Mouse (Mus musculus): Measurements from ENCODE around the gene Plpp3.
"Not testable (repeated sequence)": the region's sequence is repeated elsewhere in the genome, so short reads cannot be mapped to it uniquely, and the experiment has no call there.

Plpp3 gene

DNA sequence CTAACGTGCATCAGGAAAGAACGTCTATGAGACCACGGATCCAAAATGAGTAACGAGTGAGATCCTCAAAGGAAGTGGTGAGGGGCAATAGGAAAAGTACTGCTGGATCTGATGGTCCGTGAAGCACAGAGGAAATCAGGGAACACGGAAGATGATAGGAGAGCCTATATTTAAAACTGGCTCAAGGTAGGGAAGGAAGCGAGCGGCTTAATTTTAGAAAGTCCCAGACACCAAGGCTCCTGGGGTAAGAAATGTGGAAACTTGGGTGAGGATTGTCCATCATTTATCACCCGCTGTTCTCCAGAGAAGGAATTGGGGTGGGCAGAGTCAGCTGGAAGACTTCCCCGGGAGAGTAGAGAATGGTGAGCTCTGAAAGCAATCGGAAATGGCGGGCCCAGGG lies 105.2 kb downstream of the Plpp3 start:
- DNase-seq = no peak

DNA sequence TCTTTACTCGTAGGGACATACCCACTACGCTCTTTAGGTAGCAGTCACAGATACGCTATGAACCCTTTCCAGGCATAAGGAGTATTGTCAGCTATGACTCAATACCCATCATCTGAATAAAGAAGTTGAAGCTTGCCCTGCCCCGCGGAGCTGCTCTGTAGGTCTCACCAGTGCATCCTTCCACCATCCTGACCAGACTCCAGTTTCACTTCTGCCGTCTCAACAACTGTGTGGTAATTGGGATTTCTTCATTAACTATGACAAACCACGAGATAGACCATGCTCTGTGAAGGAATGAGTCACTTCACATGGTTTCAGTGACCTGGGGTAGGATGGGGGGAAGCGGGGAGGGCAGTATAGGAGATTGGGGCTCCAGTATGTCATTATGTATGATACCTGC lies 106.5 kb downstream of the Plpp3 start:
- no peak for DNase-seq

DNA sequence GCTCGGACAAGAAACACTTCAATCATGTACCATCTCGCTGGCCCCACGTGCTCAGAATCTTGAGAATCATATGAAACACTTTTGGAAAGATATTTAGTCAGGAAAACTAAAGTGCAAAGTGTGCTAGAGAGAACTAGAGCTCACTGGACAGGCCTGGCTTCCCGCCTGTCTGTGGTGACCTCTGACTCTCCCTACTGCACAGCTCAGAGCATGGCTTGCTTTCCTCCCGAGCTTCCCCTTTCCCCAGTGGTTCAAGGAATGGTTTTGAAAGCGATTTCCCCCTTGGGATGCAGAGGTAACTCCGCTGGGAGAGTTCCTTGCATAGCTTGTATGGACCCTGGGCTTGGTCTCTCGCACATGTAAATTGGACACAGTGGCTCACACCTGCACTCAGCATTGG lies 107.9 kb downstream of the Plpp3 start:
- no peak for DNase-seq

DNA sequence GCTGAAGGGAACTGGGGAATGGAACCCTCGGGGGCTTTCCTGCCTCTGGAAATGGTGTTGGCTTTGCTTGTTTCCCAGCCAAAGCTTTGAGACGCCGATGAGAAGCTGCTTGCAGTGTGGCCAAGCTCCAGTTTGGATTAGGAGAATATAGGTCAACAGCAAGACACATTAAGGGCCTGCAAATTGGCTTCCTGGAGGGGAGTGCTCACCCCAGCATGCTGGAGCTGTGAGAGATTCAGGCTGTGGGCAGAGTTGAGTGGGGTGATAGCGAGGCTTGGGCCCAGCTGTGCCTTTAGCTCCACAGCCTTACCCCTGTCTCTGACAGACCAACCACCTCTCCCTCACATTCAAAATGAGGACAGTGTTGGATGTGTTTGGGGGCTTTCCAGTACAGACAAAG lies 108.5 kb downstream of the Plpp3 start:
- no peak for DNase-seq

DNA sequence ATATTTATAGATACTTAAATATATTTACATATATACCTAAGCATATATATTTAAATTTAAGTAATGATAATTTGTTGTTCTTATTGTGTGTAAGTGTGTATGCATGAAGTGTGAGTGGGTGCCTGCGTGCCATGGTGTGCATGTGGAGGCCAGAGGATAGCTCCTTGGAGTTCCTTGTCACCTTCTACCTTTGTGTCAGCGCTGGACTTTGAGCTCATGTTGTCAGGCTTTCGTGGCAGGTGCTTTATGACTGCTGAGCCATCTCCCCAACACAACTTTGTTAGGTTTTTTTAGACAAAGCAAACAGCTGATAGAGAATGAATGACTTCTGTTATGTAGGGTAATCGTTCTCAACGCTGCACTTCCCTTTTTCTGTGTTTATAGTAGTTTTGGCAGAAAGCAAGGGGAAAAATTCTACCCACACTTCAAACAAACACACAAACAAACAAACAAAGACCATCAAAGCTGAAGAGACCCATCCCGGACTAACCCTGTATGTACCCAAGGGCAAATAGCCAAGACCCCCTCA lies 111.1 kb downstream of the Plpp3 start:
- no peak for DNase-seq

DNA sequence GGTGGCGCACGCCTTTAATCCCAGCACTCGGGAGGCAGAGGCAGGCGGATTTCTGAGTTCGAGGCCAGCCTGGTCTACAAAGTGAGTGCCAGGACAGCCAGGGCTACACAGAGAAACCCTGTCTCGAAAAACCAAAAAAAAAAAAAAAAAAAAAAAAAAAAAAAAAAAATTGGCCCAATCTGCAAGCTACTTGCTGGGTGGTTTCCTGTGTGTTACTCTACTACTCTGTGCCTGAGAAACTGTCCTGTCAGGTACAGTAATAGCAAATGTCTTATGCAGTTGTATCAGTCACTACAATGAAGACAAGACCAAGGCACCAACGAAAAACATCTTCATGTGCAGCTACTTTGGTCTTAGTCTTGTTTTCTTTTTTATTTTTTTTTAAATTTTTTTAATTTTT lies 112.3 kb downstream of the Plpp3 start:
- DNase-seq = not testable (repeated sequence)

DNA sequence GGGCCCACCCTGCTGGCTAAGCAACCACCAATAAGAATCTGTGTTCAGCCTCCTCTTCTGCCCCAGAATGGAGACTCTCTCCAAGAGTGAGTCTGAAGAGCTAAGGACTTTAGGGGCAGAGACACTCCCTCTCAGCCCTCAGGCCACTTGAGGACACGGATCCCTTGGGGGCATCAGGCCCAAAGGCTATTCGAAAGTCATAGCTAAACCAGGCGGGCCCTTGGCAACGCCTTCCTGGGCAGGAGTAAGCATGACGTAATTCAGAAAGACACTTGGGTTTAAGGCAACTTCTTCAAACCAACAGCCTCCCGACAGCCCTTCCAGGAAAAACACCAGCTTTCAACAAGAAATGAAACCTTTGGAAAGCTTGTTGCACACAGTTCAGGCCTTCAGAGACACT lies 114.0 kb downstream of the Plpp3 start:
- DNase-seq = no peak

DNA sequence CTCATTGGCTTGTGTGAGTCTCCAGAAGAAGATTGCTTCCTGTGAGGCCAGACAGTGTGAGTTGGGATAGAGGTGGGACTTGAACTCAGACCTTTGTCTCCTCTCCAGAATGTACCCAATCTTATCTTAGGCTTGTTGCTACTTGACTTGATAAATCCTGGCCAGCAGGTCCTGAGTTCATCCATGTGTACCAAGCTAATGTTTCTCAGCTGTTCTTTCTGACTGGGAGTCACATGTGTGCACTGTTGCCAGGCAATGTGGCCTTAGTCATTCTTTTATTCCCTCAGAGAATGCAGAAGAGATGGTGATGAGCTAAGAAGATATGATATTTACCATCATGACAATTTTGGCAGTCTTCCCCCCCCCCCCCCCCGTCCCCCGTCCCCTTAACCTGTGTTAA lies 115.9 kb downstream of the Plpp3 start:
- no peak for DNase-seq

DNA sequence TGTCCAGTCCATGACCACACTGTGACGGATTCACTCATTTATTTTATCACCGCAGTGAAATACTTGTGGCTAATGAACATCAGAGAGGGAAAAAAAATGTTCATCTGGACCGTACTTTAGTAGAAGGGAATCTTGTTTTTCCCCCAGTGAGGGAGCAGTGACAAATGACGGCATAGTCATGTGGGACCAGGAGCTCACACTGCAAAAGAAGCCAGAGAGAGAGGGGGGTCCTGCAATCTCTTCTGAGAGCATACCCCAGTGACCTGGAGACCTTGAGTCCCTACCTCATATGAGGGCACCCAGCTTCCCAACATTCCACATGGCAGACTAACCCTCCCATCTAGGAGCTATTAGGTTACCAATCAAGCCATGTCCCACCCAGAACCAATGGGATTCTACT lies 116.3 kb downstream of the Plpp3 start:
- DNase-seq = no peak

GRCm38 (mm10) chr4:105275616-105276015 lies 118.5 kb downstream of the Plpp3 start:
- DNase-seq = no peak

- DNase-seq = no peak
Observed at GRCm38 (mm10) chr4:105276062-105276795, 119.1 kb downstream of the Plpp3 start.

DNA sequence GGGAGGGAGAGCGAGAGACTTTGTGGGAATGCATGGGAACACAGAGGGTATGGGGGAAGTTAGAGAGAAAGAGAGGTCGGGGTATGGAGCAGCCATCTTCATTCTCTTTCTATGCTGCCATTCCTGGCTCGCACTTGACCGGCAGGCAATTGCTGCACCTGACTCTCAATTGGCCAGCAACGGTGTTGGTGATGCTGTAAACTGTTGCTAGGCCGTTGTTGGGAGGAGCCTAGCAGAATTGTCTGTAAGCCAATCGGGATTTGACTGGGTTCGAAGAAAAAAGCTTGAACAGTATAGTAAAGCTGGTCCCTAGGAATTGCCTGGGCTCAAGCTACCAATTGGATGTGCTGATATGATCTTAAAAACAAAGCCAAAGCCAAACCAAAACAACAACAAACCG lies 121.0 kb downstream of the Plpp3 start:
- no peak for DNase-seq

GRCm38 (mm10) chr4:105278571-105279410 lies 121.6 kb downstream of the Plpp3 start:
- DNase-seq = no peak

DNA sequence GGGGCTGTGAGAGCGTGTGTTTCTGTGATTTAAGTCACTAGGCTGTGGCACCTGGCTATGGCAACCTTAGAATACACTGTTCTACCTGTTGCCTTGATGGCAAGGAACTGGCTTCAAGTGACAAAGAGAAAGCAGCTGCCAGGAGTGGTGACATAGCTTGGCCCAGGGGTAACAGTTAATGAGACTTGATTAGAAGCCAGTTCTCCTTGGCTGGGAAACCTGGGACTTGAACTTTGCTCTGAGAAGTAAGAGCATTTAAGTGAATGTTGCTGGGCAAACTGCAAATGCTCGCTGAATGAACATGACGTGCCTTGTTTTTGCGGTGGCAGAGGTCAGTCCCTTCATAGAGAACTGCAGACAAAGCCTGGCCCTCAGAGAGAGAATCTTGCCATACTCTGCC lies 122.7 kb downstream of the Plpp3 start:
- no peak for DNase-seq

DNA sequence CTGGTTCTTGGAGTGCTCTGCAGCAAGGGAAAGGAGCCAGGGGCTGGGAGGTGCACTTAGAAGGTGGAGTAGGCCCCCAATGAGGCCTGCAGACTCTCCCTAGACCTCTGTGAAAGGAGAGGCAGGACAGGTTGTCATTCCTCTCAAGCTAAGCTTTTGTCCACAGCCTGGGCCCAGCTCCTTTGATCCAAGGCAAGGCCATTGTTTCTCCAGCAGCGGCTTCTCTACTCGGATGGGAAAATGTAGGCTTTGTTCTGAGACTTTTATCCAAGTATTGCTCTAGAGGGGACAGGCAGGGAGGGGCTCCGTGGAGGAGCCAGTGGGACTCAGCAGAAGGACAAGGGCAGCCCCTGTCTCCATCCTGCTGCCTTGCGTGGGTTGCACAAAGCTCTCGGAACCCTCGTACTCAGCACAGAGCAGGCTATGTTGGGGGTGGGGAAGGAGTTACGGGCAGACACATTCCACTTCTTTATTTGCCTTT lies 124.6 kb downstream of the Plpp3 start:
- DNase-seq = no peak
